Mouse (Mus musculus) liver, adult 2 months (tissue): ENCODE measurements around the gene Slc4a8.

Experiments used
- CTCF ChIP-seq: fragments of 200-500 bp; IDR thresholded peaks from 2 replicates; pipeline ENCODE4 v1.5.1; 2011; ENCODE audit warnings: low read depth, low read length, control low read depth
- POLR2A ChIP-seq: fragments of 200-500 bp; IDR thresholded peaks from 2 replicates; pipeline ENCODE4 v1.6.1; 2011; ENCODE audit warnings: low read length, control low read depth; ENCODE audit not compliant: insufficient read depth; ENCODE audit errors: extremely low read depth

DNA sequence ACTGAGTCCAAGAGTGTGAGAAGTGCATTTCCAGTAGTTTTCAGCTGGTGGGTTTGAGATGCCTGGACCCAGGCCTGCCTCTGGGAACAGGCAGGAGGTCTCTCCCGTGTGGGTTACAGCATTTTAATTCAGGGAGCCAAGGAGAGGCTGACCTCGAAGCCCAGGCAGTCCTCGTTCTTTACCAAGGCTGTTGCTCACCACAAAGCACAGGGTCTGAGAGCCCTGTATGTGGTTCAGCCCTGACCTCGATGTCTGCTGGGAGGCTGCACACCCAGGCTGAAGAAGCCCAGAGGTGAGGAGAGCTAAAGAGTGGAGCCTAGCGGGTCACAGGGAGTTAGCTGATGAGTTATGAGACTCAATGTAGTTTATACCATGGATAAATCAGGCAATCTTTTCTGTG lies 52.0 kb downstream of the Slc4a8 start:
- TF ChIP-seq CTCF (no peak), POLR2A (no peak)
